Mouse (Mus musculus) liver, postnatal 0 days (tissue): ENCODE data around the gene Smc1a.
A peak's percentile ranks its signal among the peaks of the same experiment; 100 is the strongest.

Source experiments
- CTCF ChIP-seq: sonication (generic); IDR thresholded peaks from 2 replicates; pipeline ENCODE4 v1.5.1; 2016; ENCODE audit warnings: antibody characterized with exemption, low read depth
- EP300 ChIP-seq: IDR thresholded peaks from 2 replicates; pipeline ENCODE4 v1.6.1; 2016; ENCODE audit warnings: antibody characterized with exemption, low read depth, mild to moderate bottlenecking

GRCm38 (mm10) chrX:152001737-152002710 is 14.2 kb upstream of the Smc1a start, which contains the start of gene Hsd17b10:
- TF ChIP-seq CTCF (peak; percentile 33), EP300 (no peak)
